Mouse (Mus musculus) kidney, embryonic 15.5 days (tissue): ENCODE data around the gene Fgf14. TPM values are rescaled to one million over a fixed set of nuclear protein-coding genes. Genes with fewer than 3 reads are reported as not detected.
"Not testable (repeated sequence)": the region's sequence is repeated elsewhere in the genome, so short reads cannot be mapped to it uniquely, and the experiment has no call there.

Experiments
- ATAC-seq: fragments of 200-750 bp; cut with Nextera tagmentation; replicated peaks from 2 replicates; pipeline ENCODE4 v1.8.0; 2017; ENCODE audit warnings: moderate TSS enrichment; ENCODE audit not compliant: low FRiP score
- H3K27ac ChIP-seq: fragments of 300-500 bp; sonication (generic); 2 replicates; pipeline ENCODE4 v1.5.1; 2015; ENCODE audit warnings: mild to moderate bottlenecking, inconsistent platforms
- H3K27me3 ChIP-seq: fragments of 300-500 bp; sonication (generic); 2 replicates; pipeline ENCODE4 v1.6.1; 2015; ENCODE audit warnings: inconsistent platforms
- H3K36me3 ChIP-seq: fragments of 300-500 bp; sonication (generic); 2 replicates; pipeline ENCODE4 v1.6.1; 2015; ENCODE audit warnings: inconsistent platforms
- H3K4me1 ChIP-seq: fragments of 300-500 bp; sonication (generic); 2 replicates; pipeline ENCODE4 v1.6.1; 2015; ENCODE audit warnings: inconsistent platforms
- H3K4me2 ChIP-seq: fragments of 300-500 bp; sonication (generic); 2 replicates; pipeline ENCODE4 v1.6.1; 2015; ENCODE audit warnings: moderate library complexity, mild to moderate bottlenecking, inconsistent platforms
- H3K4me3 ChIP-seq: fragments of 300-500 bp; sonication (generic); replicated peaks from 2 replicates; pipeline ENCODE4 v1.5.1; 2015; ENCODE audit warnings: mild to moderate bottlenecking, inconsistent platforms
- H3K9ac ChIP-seq: fragments of 300-500 bp; sonication (generic); 2 replicates; pipeline ENCODE4 v1.6.1; 2015; ENCODE audit warnings: mild to moderate bottlenecking, inconsistent platforms
- H3K9me3 ChIP-seq: fragments of 300-500 bp; sonication (generic); replicated peaks from 2 replicates; pipeline ENCODE4 v1.6.1; 2016; ENCODE audit warnings: inconsistent platforms
- WGBS: fragments of 180-500 bp; shearing (Covaris S2); methylation state at CpG from one replicate; pipeline ENCODE4 v1.1.7; 2015; ENCODE audit warnings: mixed read lengths; 5-methylcytosine and 5-hydroxymethylcytosine counted together
- polyA plus RNA-seq: library from polyadenylated mRNA; unstranded; fragments of >200 nt; fragmentation: Nextera tagmentation; extraction: Ambion mirVana; gene quantifications from 2 replicates; pipeline ENCODE4 v1.2.1, GENCODE M21; 2015

Fgf14 gene
- polyA plus RNA-seq, 1 experiment from 2014 or later, result 0.35 TPM

DNA sequence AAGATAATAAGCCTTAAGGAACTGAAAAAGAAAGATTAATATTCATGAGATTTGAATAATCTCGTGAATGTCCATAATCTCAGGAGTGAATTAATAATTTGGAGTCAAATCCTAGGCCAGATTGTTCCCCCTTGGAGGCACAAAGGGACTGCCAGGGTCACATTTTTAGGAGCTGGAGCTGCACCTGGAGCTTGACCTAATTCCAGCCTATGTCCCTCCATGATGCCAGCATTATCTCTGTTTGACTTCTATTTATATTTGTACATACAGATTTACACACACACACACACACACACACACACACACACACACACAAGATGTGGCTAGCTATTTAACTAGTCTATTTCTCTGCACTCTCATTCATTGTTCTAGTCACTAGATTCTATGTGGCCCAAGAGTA, 100.4 kb downstream of the Fgf14 start:
- no peak overlapping the region for H3K27ac ChIP-seq
- H3K9ac ChIP-seq, result no peak overlapping the region
- H3K36me3 ChIP-seq, result no peaks in the 10 kb centered on the region
- no peaks in the 10 kb centered on the region for H3K4me1 ChIP-seq
- no peak overlapping the region for H3K4me2 ChIP-seq
- WGBS, result 79% methylated on average over 1 of the region's 1 CpGs
- ATAC-seq, result no peak
- no peak overlapping the region for H3K4me3 ChIP-seq
- no peaks in the 10 kb centered on the region for H3K27me3 ChIP-seq
- H3K9me3 ChIP-seq, result no peaks in the 10 kb centered on the region

DNA sequence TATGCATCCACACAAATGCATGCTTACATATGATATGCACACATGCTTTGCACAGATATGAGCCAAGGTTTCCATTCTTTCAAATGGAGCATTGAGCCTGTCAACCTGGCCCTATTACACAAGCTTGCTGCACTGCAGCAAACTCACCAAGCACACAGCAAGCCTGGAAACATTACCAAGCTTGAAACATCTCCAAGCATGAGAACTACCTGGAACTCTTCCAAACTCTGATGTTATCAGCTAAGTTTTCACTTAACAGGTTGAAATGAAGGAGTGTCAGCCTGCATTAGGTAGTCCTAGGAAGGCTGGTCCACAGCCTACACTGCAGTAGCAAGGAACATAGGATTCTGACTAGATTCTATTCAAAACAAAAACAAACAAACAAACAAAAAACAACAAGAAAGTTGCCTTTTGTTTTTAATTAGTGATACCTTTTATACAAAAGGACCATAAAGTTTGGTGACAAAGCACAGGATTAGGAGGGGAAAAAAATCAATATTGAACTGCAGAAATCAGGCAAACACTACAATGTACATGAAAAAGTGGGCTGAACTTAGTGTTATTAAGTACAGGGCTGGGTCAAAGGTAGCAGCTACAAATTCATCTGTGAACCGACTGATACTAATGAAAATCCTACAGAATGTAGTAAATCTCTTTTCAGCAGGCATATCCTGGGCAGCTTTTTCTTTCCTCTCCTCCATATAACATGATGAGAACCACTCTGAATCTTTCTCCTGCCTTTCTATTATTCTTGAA, 101.6 kb downstream of the Fgf14 start:
- H3K9me3 ChIP-seq, result no peaks in the 10 kb centered on the region
- no peak overlapping the region for H3K4me3 ChIP-seq
- H3K4me2 ChIP-seq, result no peak overlapping the region
- H3K27ac ChIP-seq, result no peak overlapping the region
- ATAC-seq, result no peak
- H3K4me1 ChIP-seq, result no peaks in the 10 kb centered on the region
- no peaks in the 10 kb centered on the region for H3K27me3 ChIP-seq
- no peaks in the 10 kb centered on the region for H3K36me3 ChIP-seq
- WGBS, result 50% methylated on average over 1 of the region's 1 CpGs
- no peak overlapping the region for H3K9ac ChIP-seq

DNA sequence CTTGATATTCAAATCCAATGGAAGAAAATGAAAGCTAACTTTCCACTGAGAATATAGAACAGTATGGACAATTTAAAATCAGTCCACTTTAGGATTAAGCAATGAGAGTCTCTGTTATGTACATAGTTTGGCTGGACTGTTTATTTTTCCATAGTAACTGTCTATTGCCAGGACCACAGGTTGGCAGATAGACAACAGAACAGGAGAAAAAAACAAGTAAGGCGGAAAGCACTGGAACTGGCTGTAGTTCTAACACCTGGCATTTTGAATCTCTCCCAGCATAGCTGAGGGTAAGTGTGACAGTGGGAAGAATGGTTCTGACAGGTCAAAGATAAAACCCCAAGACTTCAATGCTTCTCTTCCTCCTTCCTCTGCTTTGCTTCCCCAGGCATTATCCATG, 110.5 kb downstream of the Fgf14 start:
- WGBS, result 86% methylated on average over 1 of the region's 1 CpGs
- Histone ChIP-seq H3K27me3 (no peaks in the 10 kb centered on the region), H3K36me3 (no peaks in the 10 kb centered on the region), H3K4me3 (no peak overlapping the region), H3K4me2 (no peak overlapping the region), H3K27ac (no peak overlapping the region), H3K4me1 (no peaks in the 10 kb centered on the region), H3K9ac (no peak overlapping the region), H3K9me3 (no peaks in the 10 kb centered on the region)
- ATAC-seq, result no peak

DNA sequence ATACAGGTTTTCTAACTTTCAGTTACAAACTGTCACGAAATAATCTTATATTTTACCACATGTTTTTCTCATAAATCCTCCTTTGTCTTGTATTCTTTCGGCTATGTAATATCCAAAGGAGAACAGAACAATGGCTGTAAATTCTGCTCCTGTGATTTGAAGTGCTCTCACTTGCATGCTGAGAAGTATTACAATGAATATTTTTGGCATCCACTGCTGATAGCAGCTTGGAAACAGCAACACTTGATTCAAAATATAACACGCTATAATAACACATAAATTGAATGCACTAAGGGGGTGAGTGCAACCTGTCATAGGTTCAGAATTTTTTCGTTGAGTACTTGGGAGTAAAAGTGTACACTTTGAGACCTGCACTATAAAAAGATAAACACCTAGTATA, 115.4 kb downstream of the Fgf14 start:
- 72% methylated on average over 4 of the region's 4 CpGs for WGBS
- H3K4me3 ChIP-seq, result no peak overlapping the region
- no peak overlapping the region for H3K27ac ChIP-seq
- H3K4me2 ChIP-seq, result no peak overlapping the region
- no peaks in the 10 kb centered on the region for H3K27me3 ChIP-seq
- ATAC-seq, result no peak
- H3K4me1 ChIP-seq, result no peaks in the 10 kb centered on the region
- no peak overlapping the region for H3K9ac ChIP-seq
- no peaks in the 10 kb centered on the region for H3K36me3 ChIP-seq
- H3K9me3 ChIP-seq, result no peaks in the 10 kb centered on the region

DNA sequence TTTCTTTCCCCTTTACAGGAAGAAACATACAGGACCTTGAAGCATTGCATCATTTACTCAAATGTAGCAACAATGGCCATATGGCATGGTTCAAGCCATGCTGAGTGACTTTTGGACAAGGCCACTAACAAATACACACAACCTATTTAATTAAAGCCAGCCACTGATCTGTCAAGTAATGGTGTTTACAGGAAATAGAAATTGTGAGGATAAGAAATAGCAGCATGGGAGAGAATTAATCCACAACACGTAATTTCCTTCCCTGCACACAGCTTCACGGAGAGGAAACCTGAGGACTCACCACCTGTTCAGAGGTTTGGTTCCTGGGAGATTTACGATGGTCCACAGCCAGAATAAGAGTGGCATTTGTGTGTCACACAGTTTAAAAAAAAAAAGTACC, 140.8 kb downstream of the Fgf14 start:
- H3K27ac ChIP-seq, result no peak overlapping the region
- H3K9ac ChIP-seq, result no peak overlapping the region
- 41% methylated on average over 3 of the region's 3 CpGs for WGBS
- H3K9me3 ChIP-seq, result no peaks in the 10 kb centered on the region
- no peak overlapping the region for H3K4me3 ChIP-seq
- H3K36me3 ChIP-seq, result no peaks in the 10 kb centered on the region
- no peaks in the 10 kb centered on the region for H3K4me1 ChIP-seq
- no peak for ATAC-seq
- no peaks in the 10 kb centered on the region for H3K27me3 ChIP-seq
- no peak overlapping the region for H3K4me2 ChIP-seq

DNA sequence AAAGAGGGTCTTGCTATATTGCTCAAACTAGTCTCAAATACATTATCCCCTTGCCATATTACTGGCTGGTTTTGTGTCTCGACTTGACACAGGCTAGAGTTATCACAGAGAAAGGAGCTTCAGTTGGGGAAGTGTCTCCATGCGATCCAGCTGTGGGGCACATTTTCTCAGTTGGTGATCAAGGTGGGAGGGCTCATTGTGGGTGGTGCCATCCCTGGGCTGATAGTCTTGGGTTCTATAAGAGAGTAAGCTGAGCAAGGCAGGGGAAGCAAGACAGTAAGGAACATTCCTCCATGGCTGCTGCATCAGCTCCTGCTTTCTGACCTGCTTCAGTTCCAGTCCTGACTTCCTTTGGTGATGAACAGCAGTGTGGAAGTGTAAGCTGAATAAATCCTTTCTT, 141.6 kb downstream of the Fgf14 start:
- H3K4me3 ChIP-seq, H3K9ac ChIP-seq, H3K36me3 ChIP-seq, H3K27me3 ChIP-seq, H3K4me2 ChIP-seq, H3K9me3 ChIP-seq, H3K27ac ChIP-seq, H3K4me1 ChIP-seq, ATAC-seq: not testable (repeated sequence)
- WGBS, result 69% methylated on average over 2 of the region's 2 CpGs

DNA sequence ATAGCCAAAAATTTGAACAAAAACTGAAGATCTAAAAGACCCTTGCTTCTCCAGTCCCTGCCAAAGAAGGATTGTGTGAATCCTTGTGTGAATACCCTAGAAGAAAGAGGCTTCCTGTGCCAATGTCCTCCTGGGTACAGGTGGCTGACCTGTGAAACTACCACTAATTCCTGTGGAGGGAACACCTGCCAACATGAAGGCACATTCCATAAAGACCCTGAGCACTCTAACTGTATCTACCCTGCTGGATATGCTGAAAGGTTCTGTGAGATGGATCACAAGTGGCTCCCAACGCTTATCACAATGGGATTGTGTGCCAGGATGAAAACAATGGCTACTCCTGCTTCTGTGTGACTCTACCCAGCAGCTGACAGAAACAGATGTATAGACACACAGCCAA, 144.9 kb downstream of the Fgf14 start:
- no peak for ATAC-seq
- H3K27ac ChIP-seq, result no peak overlapping the region
- no peak overlapping the region for H3K9ac ChIP-seq
- no peaks in the 10 kb centered on the region for H3K4me1 ChIP-seq
- H3K36me3 ChIP-seq, result no peaks in the 10 kb centered on the region
- no peaks in the 10 kb centered on the region for H3K9me3 ChIP-seq
- H3K4me2 ChIP-seq, result no peak overlapping the region
- H3K4me3 ChIP-seq, result no peak overlapping the region
- no peaks in the 10 kb centered on the region for H3K27me3 ChIP-seq
- WGBS, result 74% methylated on average over 1 of the region's 1 CpGs

DNA sequence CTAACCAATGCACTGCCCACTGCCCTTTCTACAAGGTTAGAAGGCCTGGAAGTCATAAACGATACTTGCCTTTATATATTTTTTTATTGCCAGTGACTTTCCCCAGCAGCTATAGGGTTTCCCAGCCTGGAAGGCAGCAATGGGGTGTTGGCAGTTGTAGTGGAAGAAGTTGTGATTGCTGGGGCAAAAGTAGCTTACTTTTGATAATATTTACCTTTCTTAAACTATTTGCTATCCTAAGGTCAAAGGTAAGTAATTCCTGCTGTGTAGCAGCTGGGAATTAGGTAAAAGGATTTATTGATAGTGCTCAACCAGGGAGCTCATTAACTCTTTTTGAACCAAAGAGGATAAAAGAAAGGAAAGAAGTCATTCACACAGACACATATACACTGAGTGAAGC, 164.9 kb downstream of the Fgf14 start:
- no peak for ATAC-seq

DNA sequence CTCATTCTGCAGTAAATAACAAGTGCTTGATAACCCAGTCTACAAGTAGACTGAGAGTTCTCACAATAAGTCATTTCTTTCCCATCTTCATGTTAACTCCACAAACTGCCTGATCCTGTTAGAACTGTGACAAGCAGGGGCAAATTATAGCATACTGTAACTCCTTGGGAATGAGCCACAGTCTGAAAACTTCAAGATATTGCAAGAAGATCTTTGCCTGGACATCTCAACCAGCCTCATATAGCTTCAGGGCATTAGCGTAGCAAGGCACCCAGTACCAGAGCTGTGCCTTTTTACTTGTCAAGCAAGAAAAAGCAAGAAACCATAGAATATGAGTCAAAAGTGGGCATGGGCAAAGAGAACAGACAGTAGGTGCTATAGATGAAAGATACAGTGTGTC, 188.0 kb downstream of the Fgf14 start:
- WGBS, result 89% methylated on average over 1 of the region's 1 CpGs
- no peaks in the 10 kb centered on the region for H3K9me3 ChIP-seq
- no peak for ATAC-seq
- H3K4me2 ChIP-seq, result no peak overlapping the region
- H3K36me3 ChIP-seq, result no peaks in the 10 kb centered on the region
- H3K27me3 ChIP-seq, result no peaks in the 10 kb centered on the region
- no peak overlapping the region for H3K9ac ChIP-seq
- no peaks in the 10 kb centered on the region for H3K4me1 ChIP-seq
- H3K4me3 ChIP-seq, result no peak overlapping the region
- no peak overlapping the region for H3K27ac ChIP-seq

More for the DNA sequence above, 164.9 kb downstream of the Fgf14 start:
- Histone ChIP-seq H3K4me1 (no peaks in the 10 kb centered on the region), H3K4me3 (no peak overlapping the region), H3K27me3 (no peaks in the 10 kb centered on the region), H3K36me3 (no peaks in the 10 kb centered on the region), H3K4me2 (no peak overlapping the region), H3K9me3 (no peaks in the 10 kb centered on the region), H3K9ac (no peak overlapping the region), H3K27ac (no peak overlapping the region)
- WGBS, result 63% methylated on average over 1 of the region's 1 CpGs

DNA sequence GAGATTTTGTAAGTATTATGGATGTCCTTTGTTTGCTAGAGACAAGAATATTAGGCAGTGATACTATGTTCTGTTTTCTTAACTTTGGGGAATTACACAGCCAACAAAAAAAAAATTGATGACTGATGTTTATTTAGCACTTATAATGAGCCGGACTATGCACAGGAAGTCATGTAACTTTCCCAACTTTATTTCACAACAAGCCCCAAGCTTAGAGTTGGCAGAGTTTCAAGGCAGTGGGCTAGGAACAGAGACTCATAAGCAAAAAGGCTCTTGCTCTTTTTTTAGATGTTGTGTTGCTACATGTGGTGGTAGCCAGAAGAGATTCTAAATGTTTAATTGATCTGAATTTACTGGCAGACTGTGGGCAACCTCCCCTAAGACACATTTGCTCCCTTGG, 191.7 kb downstream of the Fgf14 start:
- no peak overlapping the region for H3K4me3 ChIP-seq
- no peak overlapping the region for H3K4me2 ChIP-seq
- no peaks in the 10 kb centered on the region for H3K4me1 ChIP-seq
- WGBS, result 46% methylated on average over 1 of the region's 1 CpGs
- H3K36me3 ChIP-seq, result no peaks in the 10 kb centered on the region
- H3K9ac ChIP-seq, result no peak overlapping the region
- H3K9me3 ChIP-seq, result no peaks in the 10 kb centered on the region
- no peak overlapping the region for H3K27ac ChIP-seq
- no peaks in the 10 kb centered on the region for H3K27me3 ChIP-seq
- no peak for ATAC-seq

DNA sequence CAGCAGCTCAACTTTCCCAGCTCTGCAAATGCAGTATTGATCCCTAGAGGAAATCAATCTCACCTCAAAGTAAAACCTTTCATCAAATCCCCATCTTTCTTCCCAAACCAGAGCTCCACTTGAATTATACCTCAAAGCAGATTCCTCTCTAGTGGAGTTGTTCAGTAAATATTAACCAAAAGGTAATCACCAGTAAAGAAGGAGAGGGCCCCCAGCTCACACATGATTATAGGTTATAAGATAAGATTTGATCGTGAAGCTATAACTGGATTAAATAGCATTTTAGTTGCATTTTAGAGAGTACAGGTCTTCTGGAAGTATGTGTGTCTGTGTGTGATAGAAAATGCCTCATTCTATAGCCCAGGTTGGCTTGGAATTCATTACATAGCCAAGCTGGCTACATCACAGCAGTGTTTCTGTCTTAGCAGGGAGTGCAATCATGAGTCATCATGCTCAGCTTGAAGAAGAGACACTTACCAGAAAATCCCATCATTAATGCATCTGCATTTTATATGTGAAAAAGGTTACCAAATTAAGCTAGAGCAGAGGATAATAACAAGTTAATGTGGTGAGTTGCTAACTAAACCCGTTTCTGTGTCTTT, 202.8 kb downstream of the Fgf14 start:
- no peak overlapping the region for H3K4me3 ChIP-seq
- H3K4me1 ChIP-seq, result no peaks in the 10 kb centered on the region
- no peaks in the 10 kb centered on the region for H3K36me3 ChIP-seq
- ATAC-seq, result no peak
- 77% methylated on average over 2 of the region's 2 CpGs for WGBS
- no peak overlapping the region for H3K27ac ChIP-seq
- no peak overlapping the region for H3K9ac ChIP-seq
- no peak overlapping the region for H3K4me2 ChIP-seq
- H3K27me3 ChIP-seq, result no peaks in the 10 kb centered on the region
- H3K9me3 ChIP-seq, result no peaks in the 10 kb centered on the region

DNA sequence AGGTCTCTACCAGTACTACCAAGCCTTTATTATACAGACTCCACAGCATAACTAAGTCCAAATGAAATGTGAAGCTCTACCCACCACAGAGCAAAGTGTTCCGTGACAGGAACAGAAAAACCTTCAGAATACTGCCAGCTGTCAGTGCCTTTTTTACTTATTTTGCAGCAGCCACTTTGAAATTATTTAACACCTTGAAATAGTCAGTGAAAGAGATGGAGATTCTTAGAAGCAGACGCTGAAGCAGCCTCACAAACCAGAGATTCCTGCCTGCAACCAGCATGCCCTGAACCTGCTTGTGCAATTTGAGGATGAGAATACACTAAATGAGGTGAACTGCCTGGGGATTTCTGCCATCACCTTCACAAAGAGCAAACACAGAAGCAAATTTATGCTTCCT, 206.0 kb downstream of the Fgf14 start:
- Histone ChIP-seq H3K4me2 (no peak overlapping the region), H3K36me3 (no peaks in the 10 kb centered on the region), H3K4me3 (no peak overlapping the region), H3K9me3 (no peaks in the 10 kb centered on the region), H3K9ac (no peak overlapping the region), H3K27me3 (no peaks in the 10 kb centered on the region), H3K4me1 (no peaks in the 10 kb centered on the region), H3K27ac (no peak overlapping the region)
- ATAC-seq, result no peak
- 68% methylated on average over 2 of the region's 2 CpGs for WGBS

DNA sequence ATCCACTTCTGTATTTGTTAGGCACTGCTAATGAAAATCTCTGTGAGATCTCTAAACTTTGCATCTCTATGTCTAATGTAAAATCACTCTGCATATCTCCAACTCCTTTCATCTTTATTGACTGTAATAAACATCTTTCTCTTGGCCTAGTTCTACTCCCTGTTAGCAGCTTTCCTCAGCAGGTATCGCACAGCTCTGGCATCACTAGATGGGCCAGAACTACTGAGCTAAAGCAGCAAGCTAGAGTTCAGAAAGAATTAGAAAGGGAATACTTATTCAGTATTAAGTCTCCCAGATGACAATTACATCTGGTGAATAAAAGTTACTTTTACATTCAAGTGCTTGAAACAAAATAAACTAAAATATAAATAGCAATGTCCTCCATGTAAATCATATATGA, 221.8 kb downstream of the Fgf14 start:
- Histone ChIP-seq H3K4me2 (no peak overlapping the region), H3K4me1 (no peaks in the 10 kb centered on the region), H3K27ac (no peak overlapping the region), H3K27me3 (no peaks in the 10 kb centered on the region), H3K9me3 (no peaks in the 10 kb centered on the region), H3K4me3 (no peak overlapping the region), H3K36me3 (no peaks in the 10 kb centered on the region), H3K9ac (no peak overlapping the region)
- no peak for ATAC-seq
- WGBS, result 93% methylated on average over 1 of the region's 1 CpGs
